Mouse (Mus musculus) NIH3T3 (cell line): ENCODE measurements around the gene Kcnj14.

Source experiments
- DNase-seq: peaks from one replicate; pipeline ENCODE4 v3.0.0-alpha.2; 2012; ENCODE audit warnings: low read depth

The Kcnj14 gene

DNA sequence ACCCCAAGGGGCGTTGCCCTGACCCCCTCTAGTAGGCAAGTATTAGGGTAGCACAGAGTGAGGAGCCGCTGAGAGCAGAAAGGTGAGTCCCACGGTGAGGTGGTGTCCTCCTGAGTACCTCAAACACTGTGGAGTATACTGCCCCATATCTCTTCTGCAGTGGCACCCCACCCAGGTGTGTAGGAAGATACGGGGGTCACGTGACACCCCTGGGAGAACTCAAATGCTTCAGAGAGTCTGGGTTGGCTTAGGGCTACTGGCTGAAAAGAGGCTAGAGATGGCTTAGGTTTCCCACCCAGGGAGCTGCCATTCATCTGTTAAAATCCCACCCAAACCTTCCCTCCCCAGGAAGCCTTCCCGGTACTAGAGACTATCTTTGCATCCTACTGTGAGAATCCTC is 27.6 kb downstream of the Kcnj14 start:
- no peak for DNase-seq

DNA sequence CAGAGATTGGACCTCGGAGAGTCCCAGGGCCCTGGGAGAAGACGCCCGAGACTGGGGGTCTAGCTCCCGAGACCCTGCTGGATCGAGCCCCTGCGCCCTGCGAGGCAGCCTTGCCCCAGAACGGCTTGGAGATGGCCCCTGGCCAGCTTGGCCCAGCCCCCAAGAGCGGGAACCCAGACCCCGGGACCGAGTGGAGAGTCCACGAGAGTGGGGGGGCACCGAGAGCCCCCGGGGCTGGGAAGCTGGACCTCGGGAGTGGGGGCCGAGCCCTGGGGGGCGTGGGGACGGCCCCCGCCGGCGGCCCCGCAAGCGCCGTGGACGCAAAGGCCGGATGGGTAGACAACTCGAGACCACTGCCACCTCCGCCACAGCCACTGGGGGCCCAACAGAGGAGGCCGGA is 29.6 kb downstream of the Kcnj14 start:
- no peak for DNase-seq

DNA sequence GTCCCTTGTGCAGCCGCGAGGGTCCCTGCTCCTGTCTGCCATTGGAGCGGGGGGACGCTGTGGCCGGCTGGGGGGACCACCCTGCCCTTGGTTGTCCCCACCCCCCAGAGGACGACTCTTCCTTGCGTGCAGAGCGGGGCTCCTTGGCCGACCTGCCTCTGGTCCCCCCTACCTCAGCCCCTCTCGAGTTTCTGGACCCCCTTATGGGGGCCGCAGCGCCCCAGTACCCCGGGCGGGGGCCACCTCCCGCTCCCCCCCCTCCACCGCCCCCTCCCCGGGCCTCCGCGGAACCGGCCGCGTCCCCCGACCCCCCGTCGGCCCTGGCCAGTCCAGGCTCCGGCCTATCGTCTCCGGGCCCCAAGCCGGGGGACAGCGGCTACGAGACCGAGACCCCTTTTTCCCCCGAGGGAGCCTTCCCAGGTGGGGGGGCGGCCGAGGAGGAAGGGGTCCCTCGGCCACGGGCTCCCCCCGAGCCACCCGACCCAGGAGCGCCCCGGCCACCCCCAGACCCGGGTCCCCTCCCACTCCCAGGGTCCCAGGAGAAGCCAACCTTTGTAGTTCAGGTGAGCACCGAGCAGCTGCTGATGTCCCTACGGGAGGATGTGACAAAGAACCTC is 30.5 kb downstream of the Kcnj14 start:
- no peak for DNase-seq

DNA sequence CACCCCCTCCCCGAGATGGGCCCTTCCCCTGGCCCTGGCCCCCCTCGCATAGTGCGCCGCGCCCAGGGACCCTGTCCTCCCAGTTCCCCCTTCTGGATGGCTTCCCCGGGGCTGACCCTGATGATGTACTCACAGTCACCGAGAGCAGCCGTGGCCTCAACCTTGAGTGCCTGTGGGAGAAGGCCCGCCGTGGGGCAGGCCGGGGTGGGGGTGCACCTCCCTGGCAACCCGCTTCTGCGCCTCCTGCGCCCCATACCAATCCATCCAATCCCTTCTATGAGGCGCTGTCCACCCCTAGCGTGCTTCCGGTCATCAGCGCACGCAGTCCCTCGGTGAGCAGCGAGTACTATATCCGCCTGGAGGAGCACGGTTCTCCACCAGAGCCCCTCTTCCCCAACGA is 31.3 kb downstream of the Kcnj14 start:
- DNase-seq, result no peak

DNA sequence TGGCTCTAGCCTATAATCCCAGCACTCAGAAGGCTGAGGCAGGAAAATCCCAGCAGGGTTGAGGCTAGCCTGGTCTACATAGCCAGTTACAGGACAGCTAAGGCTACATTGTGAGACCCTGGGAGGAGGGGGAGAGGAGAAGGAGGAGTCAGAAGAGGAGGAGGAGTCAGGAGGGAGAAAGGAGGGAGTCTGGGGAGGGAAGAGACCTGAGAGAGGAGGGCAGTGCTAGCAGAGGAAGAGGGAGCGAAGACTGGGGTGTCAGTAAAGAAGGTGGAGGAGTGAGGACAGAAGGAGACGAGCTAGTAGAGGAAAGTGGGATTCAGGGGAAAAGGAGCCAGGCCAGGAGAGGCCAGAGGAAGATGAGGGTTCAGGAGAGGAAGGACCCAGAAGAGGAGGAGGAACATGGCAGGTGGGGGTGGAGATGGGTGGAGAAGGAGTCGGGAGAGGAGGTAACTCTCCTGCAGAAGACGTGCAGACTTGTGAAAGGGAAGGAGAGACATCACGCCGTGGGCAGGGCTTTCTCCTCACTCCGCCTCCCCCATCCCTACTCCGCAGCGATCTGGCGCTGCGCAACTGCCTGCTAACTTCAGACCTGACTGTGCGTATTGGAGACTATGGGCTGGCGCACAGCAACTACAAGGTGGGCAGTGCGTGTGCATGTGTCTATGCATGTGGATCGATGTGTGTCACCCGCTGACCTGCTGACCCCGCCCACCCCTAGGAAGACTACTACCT is 32.7 kb downstream of the Kcnj14 start:
- DNase-seq, result no peak

DNA sequence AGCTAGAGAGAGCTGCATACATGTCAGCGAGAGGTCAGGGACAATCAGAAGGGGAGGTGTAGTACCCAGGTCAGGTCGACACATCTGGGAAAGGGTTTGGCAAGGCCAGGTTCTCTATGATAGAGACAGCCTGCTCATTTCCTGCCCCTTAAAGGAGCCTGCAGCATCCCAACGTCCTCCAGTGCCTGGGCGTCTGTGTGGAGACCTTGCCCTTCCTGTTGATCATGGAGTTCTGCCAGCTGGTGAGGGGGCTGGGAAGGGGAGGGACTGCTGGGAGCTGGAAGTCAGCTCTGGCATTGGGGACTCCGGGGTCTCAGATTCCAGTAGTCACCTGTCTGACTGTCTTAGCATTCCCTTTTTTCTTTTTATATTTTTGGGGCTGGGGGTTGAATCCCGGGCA is 33.9 kb downstream of the Kcnj14 start:
- no peak for DNase-seq

DNA sequence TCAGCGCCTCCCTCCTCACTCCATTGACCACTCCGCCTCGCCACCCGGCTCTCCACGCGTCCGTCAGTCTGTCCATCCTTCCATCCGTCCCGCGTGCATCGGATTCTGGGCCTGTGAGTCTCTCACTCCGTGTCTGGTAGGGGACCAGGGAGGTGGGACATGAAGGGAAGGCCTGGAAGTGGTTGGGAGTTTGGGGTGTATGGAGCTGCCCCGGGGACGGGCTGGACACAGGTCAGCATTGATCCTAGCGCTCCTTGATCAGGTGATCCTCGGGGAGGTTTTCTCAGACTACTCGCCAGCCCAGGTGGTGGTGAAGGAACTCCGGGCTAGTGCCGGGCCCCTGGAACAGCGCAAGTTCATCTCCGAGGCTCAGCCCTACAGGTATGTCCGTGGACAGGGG is 36.9 kb downstream of the Kcnj14 start:
- no peak for DNase-seq

DNA sequence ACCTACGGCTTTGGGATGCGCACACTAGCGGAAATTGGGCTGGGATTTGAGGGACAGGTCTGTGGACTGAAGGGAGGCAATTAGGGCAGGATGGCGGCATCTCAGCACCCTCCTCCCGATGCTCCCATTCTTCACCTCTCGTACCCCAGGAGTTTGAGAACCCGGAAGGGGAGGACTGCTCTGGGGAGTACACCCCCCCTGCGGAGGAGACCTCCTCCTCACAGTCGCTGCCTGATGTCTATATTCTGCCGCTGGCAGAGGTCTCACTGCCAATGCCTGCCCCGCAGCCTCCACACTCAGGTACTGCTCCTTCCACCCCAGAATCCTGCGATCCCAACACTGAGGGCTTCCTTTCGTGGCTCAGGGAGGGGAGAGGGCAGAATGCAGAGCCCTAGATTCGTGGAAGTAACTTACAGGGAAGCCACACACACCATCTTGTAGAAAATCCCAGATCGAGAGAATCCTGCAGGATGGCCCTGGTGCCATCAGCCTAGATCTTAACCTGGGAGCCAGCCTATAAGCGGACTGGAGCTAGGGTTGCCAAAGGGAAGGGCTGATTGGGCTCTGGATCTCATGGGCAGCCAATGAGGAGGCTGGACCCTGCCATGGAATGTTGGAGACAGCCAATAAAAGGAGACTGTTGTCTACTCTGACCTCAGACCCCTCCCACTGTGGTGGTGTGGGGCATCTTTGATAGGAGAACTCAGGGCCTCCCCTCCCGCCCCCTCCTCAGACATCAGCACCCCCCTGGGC is 37.7 kb downstream of the Kcnj14 start:
- DNase-seq, result no peak

DNA sequence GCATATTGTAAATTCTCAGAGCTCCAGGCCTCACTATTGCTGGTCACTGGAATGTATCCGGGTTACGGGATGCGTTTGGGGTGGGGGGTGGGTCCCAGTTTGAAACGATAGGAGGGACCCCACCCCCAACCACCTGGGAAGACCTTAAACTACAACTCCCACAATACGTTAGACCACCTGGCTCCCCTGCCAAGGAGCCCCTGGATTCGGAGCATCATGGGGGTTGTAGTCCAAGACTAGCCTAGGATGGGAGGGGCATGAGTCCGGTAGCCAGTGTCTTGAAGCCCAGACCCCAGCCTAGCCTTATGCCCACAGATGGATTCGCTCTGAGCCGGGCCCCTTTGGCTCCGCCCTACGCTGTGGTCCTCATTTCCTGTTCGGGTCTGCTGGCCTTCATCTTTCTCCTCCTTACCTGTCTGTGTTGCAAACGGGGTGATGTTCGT is 38.4 kb downstream of the Kcnj14 start:
- DNase-seq, result no peak

DNA sequence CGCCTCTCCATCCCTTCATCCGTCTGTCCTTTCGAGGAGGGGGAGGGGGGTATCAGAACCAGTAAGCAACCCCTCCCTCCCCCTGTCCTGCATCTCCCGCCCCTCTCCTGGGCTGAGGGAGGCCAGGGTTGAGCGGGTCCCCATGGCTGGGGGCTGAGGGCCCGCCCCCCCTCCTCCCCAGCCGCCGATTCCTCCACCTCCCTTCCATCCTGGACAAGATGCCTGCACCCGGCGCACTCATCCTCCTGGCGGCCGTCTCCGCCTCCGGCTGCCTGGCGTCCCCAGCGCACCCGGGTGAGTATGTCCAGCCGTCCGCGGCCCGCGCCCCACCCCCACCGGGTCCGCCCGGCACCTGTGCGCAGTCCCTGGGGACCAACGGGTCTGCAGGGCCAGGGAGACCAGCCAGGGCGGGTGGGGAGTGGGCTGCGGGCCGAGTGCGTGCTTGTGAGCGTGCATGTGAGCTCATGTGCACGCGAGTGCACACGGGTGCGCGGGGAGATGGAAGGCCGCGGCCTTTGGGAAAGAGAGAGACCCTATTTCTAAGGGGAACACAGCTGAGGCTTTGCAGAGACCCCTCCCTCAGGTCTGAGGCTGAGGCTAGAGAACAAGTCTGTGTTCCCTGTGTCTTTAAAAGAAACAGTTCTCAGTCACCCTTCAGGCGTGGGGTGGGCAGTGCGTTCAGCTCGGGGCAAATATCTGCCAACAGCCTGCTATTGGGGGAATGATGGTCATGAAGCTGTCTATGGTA is 39.0 kb downstream of the Kcnj14 start:
- no peak for DNase-seq

DNA sequence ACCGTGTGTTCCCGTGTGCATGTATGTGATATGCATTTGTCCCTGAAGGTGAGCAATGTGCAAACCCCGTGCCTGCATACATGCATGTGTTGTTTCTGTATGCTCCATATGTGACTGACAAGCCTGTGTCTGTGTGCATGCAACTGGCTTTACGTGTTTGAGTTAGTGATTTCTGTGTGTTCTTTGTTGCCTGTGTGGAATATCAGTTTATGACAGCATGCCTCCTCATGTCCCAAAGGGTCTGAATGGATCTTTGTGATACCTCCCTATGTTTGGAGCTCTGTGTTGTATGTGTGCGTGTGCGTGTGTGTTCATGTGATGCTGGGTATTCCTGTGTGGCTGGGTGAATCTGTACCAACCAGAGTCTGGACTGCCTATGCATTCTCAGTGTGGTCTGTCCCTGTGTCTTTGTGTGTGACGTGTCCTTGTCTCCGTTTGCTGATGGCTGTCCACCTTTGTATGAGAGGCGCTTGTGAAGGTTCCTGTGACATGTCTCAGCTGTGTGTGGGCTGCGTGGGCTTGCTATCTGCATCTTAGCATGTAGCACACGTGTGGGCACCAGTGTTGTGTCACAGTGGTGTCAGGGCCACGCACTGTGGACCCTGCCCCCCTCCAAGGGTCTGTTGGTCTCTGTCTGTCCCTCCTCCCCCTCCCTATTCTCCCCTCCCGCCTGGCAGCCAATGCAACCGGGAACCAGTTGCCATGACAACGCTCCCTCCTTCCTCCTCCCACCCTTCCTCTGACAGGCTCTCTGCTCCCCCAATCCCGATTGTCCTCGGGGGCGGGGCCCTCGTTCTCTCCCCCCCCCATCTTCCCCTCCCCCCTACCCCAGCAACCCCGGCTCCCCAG is 39.8 kb downstream of the Kcnj14 start, which contains the start of gene Sult2b1:
Sult2b1 (minus strand) TSS at position 146 of the 849 bp plus-strand sequence.
- no peak for DNase-seq

DNA sequence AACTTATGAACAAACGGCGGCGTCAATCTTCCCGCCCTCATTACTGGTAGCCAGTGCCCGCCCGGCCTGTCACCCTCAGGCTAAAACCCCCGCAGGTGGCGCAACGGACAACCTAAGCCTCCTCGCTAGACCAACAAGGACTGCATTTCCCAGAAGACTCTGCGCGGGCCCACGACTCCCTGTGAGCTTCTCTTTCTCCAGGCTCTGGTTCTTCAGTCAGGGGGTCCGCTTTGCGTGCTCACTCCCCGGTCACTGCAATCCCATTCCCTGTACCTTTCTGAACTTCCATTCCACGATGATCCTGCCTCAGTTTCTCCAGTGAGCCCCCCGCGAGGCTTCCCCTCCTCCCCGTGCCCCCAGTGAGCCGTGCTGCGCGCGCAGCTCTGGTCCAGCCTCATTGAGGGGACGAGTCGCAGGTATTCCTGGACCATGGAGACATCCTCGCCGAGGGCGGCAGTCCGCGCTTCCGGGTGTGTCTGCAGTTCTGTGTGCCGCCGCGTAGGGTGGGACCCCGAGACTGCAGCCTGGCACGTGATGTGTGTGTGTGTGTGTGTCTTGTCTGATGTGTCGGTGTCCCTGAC is 41.0 kb downstream of the Kcnj14 start, which contains the start of gene Lmtk3:
Lmtk3 (plus strand) TSS at position 228 of the 581 bp plus-strand sequence.
- DNase-seq, result peak; percentile 29

DNA sequence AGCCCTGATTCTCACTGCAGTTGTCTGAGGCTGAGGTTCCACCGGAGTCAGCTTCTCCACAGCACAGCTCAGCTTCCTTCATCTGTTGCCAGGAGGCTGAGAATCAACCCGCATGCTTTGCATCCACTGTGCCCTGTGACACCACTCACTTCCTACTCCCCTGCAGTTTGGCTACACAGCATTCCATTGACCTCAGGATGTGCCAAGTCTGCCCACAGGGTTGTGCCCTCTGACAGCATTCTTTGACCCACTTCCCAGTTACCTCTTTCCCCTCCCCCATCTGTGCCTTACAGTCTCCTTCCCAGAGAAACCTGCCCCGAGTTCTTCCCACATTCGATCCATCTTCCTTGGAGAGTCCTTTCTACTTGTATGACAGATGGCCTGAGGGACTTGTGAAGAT is 42.3 kb downstream of the Kcnj14 start:
- peak; percentile 54 for DNase-seq

DNA sequence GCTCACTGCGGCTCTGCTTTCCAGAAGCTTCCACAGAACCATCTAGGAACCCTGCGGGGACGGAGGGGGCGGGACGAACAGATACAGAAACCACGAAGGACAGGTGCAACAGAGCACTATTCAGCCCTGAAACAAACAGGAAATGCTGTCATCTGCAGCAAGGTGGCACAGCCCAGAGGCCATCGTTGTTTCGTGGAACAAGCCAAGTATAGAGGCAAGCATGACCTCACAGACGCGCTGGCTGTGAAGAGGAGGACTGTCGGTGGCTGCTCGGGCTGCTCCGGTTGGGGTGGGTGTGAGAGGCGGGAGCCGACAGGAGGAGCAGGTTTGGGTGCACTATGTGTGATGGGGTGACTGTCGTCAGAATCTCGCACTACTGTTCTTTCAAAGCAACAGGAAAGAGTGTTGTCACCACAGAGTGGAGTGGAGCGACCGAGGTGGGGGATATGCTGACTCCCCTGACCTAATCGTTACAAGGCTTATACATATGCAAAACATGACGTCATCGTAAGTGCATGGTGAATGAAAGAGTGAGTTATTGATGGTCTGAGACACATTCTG is 45.4 kb downstream of the Kcnj14 start:
- DNase-seq, result peak; percentile 17

DNA sequence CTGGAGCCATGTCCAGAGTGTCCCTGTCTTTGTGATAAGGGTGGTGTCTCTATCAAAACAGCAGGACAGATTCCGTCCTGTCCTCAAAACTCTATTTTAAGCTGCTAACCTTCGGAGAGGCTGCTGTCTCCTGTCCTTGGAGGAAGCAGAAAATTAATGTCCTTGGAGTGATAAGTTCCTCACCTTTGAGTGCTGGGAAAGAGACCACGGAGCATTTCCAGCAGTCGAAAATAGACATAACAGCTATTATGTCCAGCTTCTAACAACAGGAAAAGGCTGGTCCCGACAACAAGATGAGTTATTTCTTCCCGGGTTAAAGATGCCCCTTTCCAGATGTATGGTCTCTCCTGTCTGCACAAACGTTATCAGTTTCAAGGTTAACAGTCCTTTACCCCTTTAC is 49.3 kb downstream of the Kcnj14 start:
- no peak for DNase-seq

DNA sequence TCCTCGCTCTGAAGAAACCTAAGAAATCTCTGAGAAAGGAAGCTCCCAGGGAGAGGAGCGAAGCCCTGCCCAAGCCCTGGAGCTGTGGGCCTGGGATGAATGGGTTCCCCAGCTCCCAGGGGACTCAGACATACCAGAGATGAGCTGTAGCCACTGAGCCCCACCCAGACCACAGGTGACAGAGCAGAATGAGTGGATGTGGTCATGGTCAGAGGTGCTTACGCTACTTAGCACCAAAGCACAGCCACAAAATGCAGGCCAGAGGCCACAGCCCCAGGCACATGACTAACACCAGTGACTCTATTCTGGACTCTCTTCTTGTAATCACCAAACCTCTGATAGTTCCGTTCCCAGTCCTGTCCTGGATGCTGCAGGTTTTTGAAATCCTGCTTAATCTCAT is 53.5 kb downstream of the Kcnj14 start:
- DNase-seq, result peak; percentile 20

DNA sequence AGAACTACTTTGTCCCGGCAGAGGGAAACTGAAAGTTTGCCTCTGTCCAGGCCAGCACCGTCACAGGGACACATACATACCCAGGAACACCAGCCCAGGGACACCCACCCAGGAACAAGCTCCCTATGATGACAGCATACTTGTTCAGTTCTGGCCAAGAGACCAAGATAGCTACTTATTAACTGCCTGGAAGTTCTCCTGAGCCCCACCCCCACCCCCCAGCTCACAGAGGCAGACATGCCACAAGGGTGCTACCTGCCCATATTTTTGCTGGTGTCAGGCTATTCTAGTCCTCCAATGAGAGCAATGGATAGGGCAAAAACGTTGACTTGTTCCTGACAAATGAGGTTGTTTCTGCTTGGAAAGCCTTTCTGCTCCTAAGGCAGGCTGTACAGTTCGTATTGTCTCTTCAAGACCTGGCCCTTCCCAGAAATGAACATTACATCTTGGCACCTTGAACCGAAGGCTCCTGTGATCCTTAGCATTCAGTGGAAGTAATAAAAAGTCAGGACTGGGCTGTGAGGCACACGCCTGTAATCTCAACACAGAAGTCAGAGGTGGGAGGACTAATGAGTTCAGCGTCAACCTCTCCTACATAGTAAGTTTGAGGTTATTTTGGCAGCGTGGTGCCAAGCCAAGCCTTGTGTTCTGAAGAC is 54.0 kb downstream of the Kcnj14 start:
- no peak for DNase-seq

DNA sequence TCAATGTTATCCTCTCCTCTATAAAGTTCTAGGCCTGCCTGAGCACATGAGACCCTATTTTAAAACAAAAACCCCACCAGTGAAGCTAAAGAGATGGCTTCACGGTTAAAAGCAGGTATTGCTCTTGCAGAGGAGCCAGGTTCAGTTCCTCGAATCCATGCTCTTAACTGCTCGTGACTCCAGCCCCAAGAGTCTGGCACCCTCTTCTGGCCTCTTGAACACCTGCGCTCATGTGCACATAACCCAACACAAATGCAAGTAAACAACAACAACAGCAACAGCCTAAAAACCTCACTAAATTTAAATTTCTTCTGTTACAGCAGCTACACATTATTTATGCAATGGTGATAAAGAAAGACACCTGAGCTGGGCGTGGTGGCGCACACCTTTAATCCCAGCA is 57.1 kb downstream of the Kcnj14 start:
- no peak for DNase-seq

DNA sequence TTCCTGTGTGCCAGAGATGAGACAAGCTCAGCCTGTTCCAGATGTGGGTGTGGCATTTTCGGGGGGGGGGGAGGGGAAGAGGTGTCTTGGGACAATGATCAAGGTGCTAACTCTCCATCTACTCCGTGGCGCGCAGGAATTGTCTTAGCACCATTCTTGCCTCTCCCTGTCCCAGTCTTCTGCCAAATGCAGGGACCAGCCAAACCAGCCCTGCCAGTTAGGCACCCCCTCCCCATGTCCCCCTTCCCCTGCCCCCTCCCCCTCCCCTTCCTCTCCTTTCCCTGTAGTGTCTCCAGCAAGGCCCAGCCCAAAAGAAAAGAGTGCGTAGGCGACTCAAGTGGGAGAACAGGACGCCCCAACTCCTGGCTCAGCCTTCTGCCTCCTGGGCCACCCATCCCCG is 57.8 kb downstream of the Kcnj14 start:
- no peak for DNase-seq
